Mouse (Mus musculus) neural tube, embryonic 14.5 days (tissue): ENCODE measurements around the gene Acsl4. TPM values are rescaled to one million over a fixed set of nuclear protein-coding genes. Genes with fewer than 3 reads are reported as not detected.

ENCODE experiments used
- ATAC-seq: fragments of 200-750 bp; cut with Nextera tagmentation; 2 replicates; pipeline ENCODE4 v1.8.0; 2017; ENCODE audit warnings: low read depth, mild to moderate bottlenecking, moderate TSS enrichment, moderate library complexity
- H3K27ac ChIP-seq: fragments of 300-500 bp; sonication (generic); 2 replicates; pipeline ENCODE4 v1.5.1; 2014; ENCODE audit warnings: low read depth, mild to moderate bottlenecking, control low read depth, low read length, moderate library complexity, mixed read lengths
- H3K27me3 ChIP-seq: fragments of 300-500 bp; sonication (generic); 2 replicates; pipeline ENCODE4 v1.6.1; 2014; ENCODE audit warnings: low read length; ENCODE audit not compliant: control insufficient read depth, insufficient read depth
- H3K36me3 ChIP-seq: fragments of 300-500 bp; sonication (generic); 2 replicates; pipeline ENCODE4 v1.6.1; 2014; ENCODE audit warnings: low read length, mixed read lengths; ENCODE audit not compliant: control insufficient read depth, insufficient read depth
- H3K4me1 ChIP-seq: fragments of 300-500 bp; sonication (generic); 2 replicates; pipeline ENCODE4 v1.6.1; 2014; ENCODE audit warnings: low read length; ENCODE audit not compliant: control insufficient read depth, insufficient read depth
- H3K4me2 ChIP-seq: fragments of 300-500 bp; sonication (generic); 2 replicates; pipeline ENCODE4 v1.6.1; 2014; ENCODE audit warnings: mild to moderate bottlenecking, low read depth, low read length, control low read depth
- H3K4me3 ChIP-seq: fragments of 300-500 bp; sonication (generic); 2 replicates; pipeline ENCODE4 v1.5.1; 2014; ENCODE audit warnings: low read depth, low read length, control low read depth, mixed read lengths
- H3K9ac ChIP-seq: fragments of 300-500 bp; sonication (generic); replicated peaks from 2 replicates; pipeline ENCODE4 v1.6.1; 2014; ENCODE audit warnings: low read depth, mild to moderate bottlenecking, control low read depth, low read length, mixed read lengths
- H3K9me3 ChIP-seq: fragments of 300-500 bp; sonication (generic); 2 replicates; pipeline ENCODE4 v1.6.1; 2016; ENCODE audit warnings: low read length; ENCODE audit not compliant: control insufficient read depth
- WGBS: fragments of 180-500 bp; shearing (Covaris S2); extraction: QIAGEN DNeasy Blood & Tissue Kit; methylation state at CpG from one replicate; pipeline ENCODE4 v1.1.7; 2014; 5-methylcytosine and 5-hydroxymethylcytosine counted together
- polyA plus RNA-seq: library from polyadenylated mRNA; unstranded; fragments of >200 nt; fragmentation: Nextera tagmentation; extraction: Ambion mirVana; gene quantifications from 2 replicates; pipeline ENCODE4 v1.2.1, GENCODE M21; 2014

The Acsl4 gene
- polyA plus RNA-seq, 1 experiment from 2014 or later: 35.2 TPM

- H3K4me1 ChIP-seq: no peaks in the 10 kb centered on the region
- no peak overlapping the region for H3K4me3 ChIP-seq
- WGBS: 65% methylated on average over 2 of the region's 2 CpGs
- no peak for ATAC-seq
- no peaks in the 10 kb centered on the region for H3K9me3 ChIP-seq
- no peaks in the 10 kb centered on the region for H3K27me3 ChIP-seq
- no peaks in the 10 kb centered on the region for H3K36me3 ChIP-seq
- H3K27ac ChIP-seq: no peak overlapping the region
- no peak overlapping the region for H3K9ac ChIP-seq
- H3K4me2 ChIP-seq: no peak overlapping the region
These were observed 8.3 kb upstream of the Acsl4 start for GRCm38 (mm10) chrX:142398621-142399020.

- Histone ChIP-seq H3K27ac (peak overlapping the region; percentile 70), H3K4me1 (no peaks in the 10 kb centered on the region), H3K9ac (peak overlapping the region; percentile 56), H3K4me2 (peak overlapping the region; percentile 52), H3K36me3 (no peaks in the 10 kb centered on the region), H3K9me3 (no peaks in the 10 kb centered on the region), H3K4me3 (peak overlapping the region; percentile 50), H3K27me3 (no peaks in the 10 kb centered on the region)
- 36% methylated on average over 7 of the region's 7 CpGs for WGBS
- ATAC-seq: no peak
These were observed 552 bp upstream of the Acsl4 start for GRCm38 (mm10) chrX:142390909-142391265.

GRCm38 (mm10) chrX:142389581-142390159, 665 bp downstream of the Acsl4 start:
- Histone ChIP-seq H3K27ac (peak overlapping the region; percentile 84), H3K4me1 (no peaks in the 10 kb centered on the region), H3K9me3 (no peaks in the 10 kb centered on the region), H3K4me2 (peak overlapping the region; percentile 41), H3K36me3 (no peaks in the 10 kb centered on the region), H3K27me3 (no peaks in the 10 kb centered on the region), H3K4me3 (peak overlapping the region; percentile 50), H3K9ac (peak overlapping the region; percentile 56)
- peak; percentile 62; the same call in 1 of the 2 replicates for ATAC-seq
- WGBS: 21% methylated on average over 21 of the region's 22 CpGs

- H3K4me2 ChIP-seq: no peak overlapping the region
These were observed 2.2 kb downstream of the Acsl4 start for GRCm38 (mm10) chrX:142388141-142388540.

GRCm38 (mm10) chrX:142387634-142388033, 2.7 kb downstream of the Acsl4 start:
- no peak overlapping the region for H3K9ac ChIP-seq
- H3K36me3 ChIP-seq: no peaks in the 10 kb centered on the region
- no peaks in the 10 kb centered on the region for H3K9me3 ChIP-seq
- H3K4me3 ChIP-seq: no peak overlapping the region
- WGBS: 90% methylated on average over 1 of the region's 1 CpGs
- ATAC-seq: no peak
- H3K4me2 ChIP-seq: no peak overlapping the region
- H3K4me1 ChIP-seq: no peaks in the 10 kb centered on the region
- no peak overlapping the region for H3K27ac ChIP-seq
- no peaks in the 10 kb centered on the region for H3K27me3 ChIP-seq

More at GRCm38 (mm10) chrX:142388141-142388540, 2.2 kb downstream of the Acsl4 start:
- H3K36me3 ChIP-seq: no peaks in the 10 kb centered on the region
- 78% methylated on average over 6 of the region's 6 CpGs for WGBS
- no peak overlapping the region for H3K27ac ChIP-seq
- H3K9ac ChIP-seq: no peak overlapping the region
- no peak for ATAC-seq
- H3K27me3 ChIP-seq: no peaks in the 10 kb centered on the region
- H3K9me3 ChIP-seq: no peaks in the 10 kb centered on the region
- H3K4me1 ChIP-seq: no peaks in the 10 kb centered on the region
- no peak overlapping the region for H3K4me3 ChIP-seq

- Histone ChIP-seq H3K27ac (no peak overlapping the region), H3K36me3 (no peaks in the 10 kb centered on the region), H3K4me2 (no peak overlapping the region), H3K9ac (no peak overlapping the region), H3K9me3 (no peaks in the 10 kb centered on the region), H3K27me3 (no peaks in the 10 kb centered on the region), H3K4me3 (no peak overlapping the region), H3K4me1 (no peaks in the 10 kb centered on the region)
- no peak for ATAC-seq
- 80% methylated on average over 3 of the region's 3 CpGs for WGBS
These were observed 5.4 kb downstream of the Acsl4 start for GRCm38 (mm10) chrX:142384918-142385317.

- Histone ChIP-seq H3K4me1 (no peaks in the 10 kb centered on the region), H3K27ac (no peak overlapping the region), H3K9ac (no peak overlapping the region), H3K9me3 (no peaks in the 10 kb centered on the region), H3K27me3 (no peaks in the 10 kb centered on the region), H3K36me3 (no peaks in the 10 kb centered on the region), H3K4me3 (no peak overlapping the region), H3K4me2 (no peak overlapping the region)
- ATAC-seq: no peak
- 84% methylated on average over 6 of the region's 6 CpGs for WGBS
These were observed 10.4 kb downstream of the Acsl4 start for GRCm38 (mm10) chrX:142379894-142380293.

- no peaks in the 10 kb centered on the region for H3K9me3 ChIP-seq
- H3K4me3 ChIP-seq: no peak overlapping the region
- H3K4me2 ChIP-seq: no peak overlapping the region
- H3K27ac ChIP-seq: no peak overlapping the region
- ATAC-seq: no peak
- no peaks in the 10 kb centered on the region for H3K4me1 ChIP-seq
- WGBS: 85% methylated on average over 6 of the region's 6 CpGs
- no peaks in the 10 kb centered on the region for H3K36me3 ChIP-seq
- no peaks in the 10 kb centered on the region for H3K27me3 ChIP-seq
- H3K9ac ChIP-seq: no peak overlapping the region
These were observed 12.3 kb downstream of the Acsl4 start for GRCm38 (mm10) chrX:142378048-142378447.

GRCm38 (mm10) chrX:142377358-142377757, 13.0 kb downstream of the Acsl4 start:
- no peak overlapping the region for H3K4me2 ChIP-seq
- no peaks in the 10 kb centered on the region for H3K9me3 ChIP-seq
- no peaks in the 10 kb centered on the region for H3K27me3 ChIP-seq
- H3K36me3 ChIP-seq: no peaks in the 10 kb centered on the region
- H3K27ac ChIP-seq: no peak overlapping the region
- no peak for ATAC-seq
- H3K4me3 ChIP-seq: no peak overlapping the region
- 89% methylated on average over 3 of the region's 3 CpGs for WGBS
- H3K4me1 ChIP-seq: no peaks in the 10 kb centered on the region
- no peak overlapping the region for H3K9ac ChIP-seq
